In the genomic region with DNA sequence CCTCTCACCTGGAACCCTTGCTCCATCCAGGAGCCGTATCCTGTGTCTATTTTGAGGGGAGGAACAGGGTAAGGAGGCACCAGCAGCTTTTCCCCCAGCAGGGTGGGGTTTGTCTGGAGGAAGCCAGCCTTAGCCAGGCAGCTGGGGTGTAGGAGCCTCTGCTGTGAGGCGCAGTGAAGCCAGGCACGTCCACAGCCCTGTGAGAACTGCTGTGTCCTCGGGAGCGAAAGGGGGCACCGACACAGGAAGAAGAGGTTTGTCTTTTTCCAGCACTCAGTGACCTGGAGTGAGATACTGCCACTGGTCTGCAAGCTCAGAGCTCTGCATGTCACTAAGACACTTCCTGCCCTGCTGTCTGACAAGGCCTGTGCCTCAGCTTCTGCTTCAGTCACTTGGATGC, we compare ENCODE assay signal across 9 mouse cellular contexts. TPM values are rescaled to one million over a fixed set of nuclear protein-coding genes. Genes with fewer than 3 reads are reported as not detected.
DNase-seq lines count a peak whose midpoint lies in the region; ATAC-seq and TF ChIP-seq lines count a peak whose summit lies in the region.
"Had no signal": no experiment of that assay in that cellular context is flagged by ENCODE, and none has a peak within 500 bp of the region (broad histone marks: within the 10 kb centered on the region; RNA-seq: fewer than 3 reads in every experiment).

No protein-coding gene starts in this region.

- no peaks in the 10 kb centered on the region for H3K9me3 ChIP-seq in intestine, postnatal 0 days (ENCODE audit: control insufficient read depth)
- H3K9me3 ChIP-seq in neural tube, embryonic 14.5 days (ENCODE audit: control insufficient read depth, low read length): no peaks in the 10 kb centered on the region
- H3K9me3 ChIP-seq: embryonic facial prominence, embryonic 13.5 days had no signal

- no peak overlapping the region for H3K4me2 ChIP-seq in intestine, postnatal 0 days (replicated peaks; ENCODE audit: low read depth)
- H3K4me2 ChIP-seq in neural tube, embryonic 14.5 days (ENCODE audit: low read depth, low read length): no peak overlapping the region
- H3K4me2 ChIP-seq: embryonic facial prominence, embryonic 13.5 days had no signal

- H3K36me3 ChIP-seq in intestine, postnatal 0 days (ENCODE audit: control insufficient read depth, insufficient read depth): peaks cover 63% of the 10 kb centered on the region
- H3K36me3 ChIP-seq in neural tube, embryonic 14.5 days (ENCODE audit: control insufficient read depth, insufficient read depth, low read length): peaks cover 18% of the 10 kb centered on the region; the same call in 1 of the 2 replicates

- H3K9ac ChIP-seq in intestine, postnatal 0 days (ENCODE audit: low read depth, low read length): no peak overlapping the region
- no peak overlapping the region for H3K9ac ChIP-seq in neural tube, embryonic 14.5 days (replicated peaks; ENCODE audit: low read depth, low read length)
- H3K9ac ChIP-seq: embryonic facial prominence, embryonic 13.5 days had no signal

- ATAC-seq in intestine, postnatal 0 days: no peak
- no peak for ATAC-seq in neural tube, embryonic 14.5 days (ENCODE audit: low read depth)

- no peak overlapping the region for H3K4me3 ChIP-seq in intestine, postnatal 0 days (ENCODE audit: low read depth, low read length)
- H3K4me3 ChIP-seq in neural tube, embryonic 14.5 days (ENCODE audit: low read depth, low read length): no peak overlapping the region
- H3K4me3 ChIP-seq: embryonic facial prominence, embryonic 13.5 days had no signal

- H3K27me3 ChIP-seq in intestine, postnatal 0 days (replicated peaks; ENCODE audit: control insufficient read depth, insufficient read depth, low read length): no peaks in the 10 kb centered on the region
- H3K27me3 ChIP-seq in neural tube, embryonic 14.5 days (ENCODE audit: control insufficient read depth, insufficient read depth, low read length): no peaks in the 10 kb centered on the region
- H3K27me3 ChIP-seq: embryonic facial prominence, embryonic 13.5 days had no signal

- peak overlapping the region; percentile 35; the same call in 1 of the 2 replicates for H3K27ac ChIP-seq in intestine, postnatal 0 days (ENCODE audit: low read depth, low read length)
- peak overlapping the region; percentile 57; the same call in 1 of the 2 replicates for H3K27ac ChIP-seq in neural tube, embryonic 14.5 days (ENCODE audit: low read depth, low read length)
- H3K27ac ChIP-seq: embryonic facial prominence, embryonic 13.5 days had no signal

- WGBS in intestine, postnatal 0 days: 55% methylated on average over 6 of the region's 6 CpGs
- 70% methylated on average over 6 of the region's 6 CpGs for WGBS in neural tube, embryonic 14.5 days

- no peak for TF ChIP-seq CTCF in intestine, postnatal 0 days (IDR thresholded peaks at IDR 0.05; ENCODE audit: low read depth)

- peaks cover 7% of the 10 kb centered on the region for H3K4me1 ChIP-seq in intestine, postnatal 0 days (replicated peaks; ENCODE audit: control insufficient read depth, insufficient read depth, low read length)
- no peaks in the 10 kb centered on the region for H3K4me1 ChIP-seq in neural tube, embryonic 14.5 days (ENCODE audit: control insufficient read depth, insufficient read depth, low read length)

- DNase-seq in cerebellum, adult 11-12 months: peak; percentile 25
- no peak for DNase-seq in cerebellum, adult 11 months
- DNase-seq in thymus, postnatal 4 days: peak; percentile 41
- DNase-seq in thymus, postnatal 0 days (ENCODE audit: low spot score): no peak
- DNase-seq in right cerebral cortex, adult 2 months (ENCODE audit: low spot score in 2 of 2): no peak
- DNase-seq in urinary bladder, postnatal 25 days (ENCODE audit: low spot score): no peak

RNA-seq across cellular contexts. Expression of gene Adora2a, which starts 12.3 kb away (rescaled TPM):
- 6.9 and 7.3 TPM in 2 replicates for polyA plus RNA-seq in thymus, postnatal 0 days (2015; fragmentation: Nextera tagmentation; extraction: Ambion mirVana)
- 1.2 and 1.4 TPM in 2 replicates for polyA plus RNA-seq in intestine, postnatal 0 days (2015; fragmentation: Nextera tagmentation; extraction: Ambion mirVana)
- 3.4 and 4.1 TPM in 2 replicates for polyA plus RNA-seq in neural tube, embryonic 14.5 days (2014; fragmentation: Nextera tagmentation; extraction: Ambion mirVana)

Comparison
In these comparisons a context has a peak if more than half of its experiments do, and no peak if none do; other contexts are left out.
1. DNase-seq: peak in cerebellum, adult 11-12 months (single experiment) and thymus, postnatal 4 days (single experiment); none in cerebellum, adult 11 months (single experiment), thymus, postnatal 0 days (single experiment), right cerebral cortex, adult 2 months (0 of 2) and urinary bladder, postnatal 25 days (single experiment).